Mouse (Mus musculus): ENCODE measurements around the gene Ptpn18. TPM values are rescaled to one million over a fixed set of nuclear protein-coding genes. Genes with fewer than 3 reads are reported as not detected.

The Ptpn18 gene
- total RNA-seq, 2 experiments from 2014 or later, result 2.6 to 3.1 TPM

DNA sequence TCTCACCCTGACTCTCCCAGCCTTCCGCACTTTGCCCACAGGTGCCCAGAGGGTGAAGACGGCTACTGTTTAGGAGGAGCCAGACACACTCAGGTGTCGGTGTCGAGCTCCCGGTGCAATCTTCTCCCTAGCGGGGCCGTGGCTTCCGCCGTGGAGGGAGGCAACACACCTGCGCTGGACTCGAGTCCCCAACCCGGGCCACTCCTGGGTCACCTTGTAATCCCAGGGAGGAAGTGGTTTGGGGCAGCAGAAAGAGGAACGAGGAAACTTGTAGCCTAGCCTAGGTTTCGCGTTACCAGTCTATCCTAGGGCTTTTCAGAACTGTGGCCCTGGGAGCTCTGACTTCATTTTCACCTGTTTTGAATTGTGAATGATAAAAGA is 489 bp downstream of the Ptpn18 start:
- DNase-seq, result no peak
- intact Hi-C loops (cut with DNase I; ENCODE audit: low total_unique reads), result no loop called here

DNA sequence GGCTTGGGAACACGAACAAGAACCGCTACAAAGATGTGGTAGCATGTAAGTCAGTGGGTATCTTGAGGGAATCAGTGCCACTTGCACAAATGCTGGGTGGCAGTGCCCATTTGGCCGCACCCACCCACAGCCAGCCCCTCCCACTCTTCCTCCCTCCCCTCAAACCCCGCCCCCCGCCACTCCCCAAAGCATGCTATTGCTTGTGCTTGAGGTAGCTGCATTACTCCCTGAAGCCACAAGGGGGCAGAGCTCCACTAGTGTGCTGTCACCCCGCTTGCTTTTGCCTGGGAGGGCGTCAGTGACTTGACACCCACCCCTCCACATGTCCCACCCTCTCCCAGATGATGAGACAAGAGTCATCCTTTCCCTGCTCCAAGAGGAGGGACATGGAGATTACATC is 3.2 kb downstream of the Ptpn18 start:
- DNase-seq, result peak; percentile 60
- intact Hi-C loops (cut with DNase I; ENCODE audit: low total_unique reads), result no loop called here

DNA sequence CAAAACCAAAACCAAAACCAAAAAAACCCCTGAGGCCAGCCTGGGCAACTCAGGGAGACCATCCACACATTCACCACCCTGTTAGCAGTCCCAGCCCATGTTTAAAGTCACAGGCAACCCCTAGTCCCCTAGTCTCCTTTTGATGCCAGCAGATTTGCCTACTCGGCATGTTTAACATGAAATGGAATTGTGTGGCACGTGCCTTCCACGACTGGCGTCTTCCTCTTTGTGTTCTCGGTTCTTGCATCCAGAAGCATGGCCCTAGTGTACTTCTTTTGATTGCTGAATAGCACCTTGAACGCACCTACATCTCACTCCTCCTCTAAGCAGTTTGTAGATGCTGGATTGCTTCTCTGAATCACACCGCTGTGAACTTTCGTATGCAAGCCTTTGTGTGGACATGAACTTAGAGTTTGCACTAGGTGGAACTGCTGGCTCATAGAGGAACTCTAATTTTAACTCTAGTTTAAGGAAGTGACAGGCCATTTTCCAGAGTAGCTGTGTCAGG is 4.8 kb downstream of the Ptpn18 start:
- no peak for DNase-seq
- intact Hi-C loops (cut with DNase I; ENCODE audit: low total_unique reads), result no loop called here

DNA sequence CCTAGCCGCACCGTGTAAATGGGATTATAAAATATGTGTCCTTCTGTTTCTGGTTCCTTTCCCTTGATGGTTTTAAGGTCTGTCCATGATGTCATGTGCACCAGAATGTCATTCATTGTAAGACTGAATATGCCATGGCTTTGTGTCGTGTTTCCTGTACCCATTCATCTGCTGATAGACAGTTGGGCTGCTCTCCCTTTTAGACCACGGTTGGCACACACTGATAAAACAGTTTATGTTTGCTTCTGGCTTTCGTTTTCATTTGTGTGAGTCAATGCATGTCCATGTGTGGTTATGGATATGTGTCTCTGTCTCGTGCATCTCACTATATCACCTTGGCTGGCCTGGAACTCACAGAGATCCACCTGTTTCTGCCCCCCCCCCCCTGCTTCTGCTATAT is 5.9 kb downstream of the Ptpn18 start:
- no peak for DNase-seq
- intact Hi-C loops (cut with DNase I; ENCODE audit: low total_unique reads), result no loop called here

DNA sequence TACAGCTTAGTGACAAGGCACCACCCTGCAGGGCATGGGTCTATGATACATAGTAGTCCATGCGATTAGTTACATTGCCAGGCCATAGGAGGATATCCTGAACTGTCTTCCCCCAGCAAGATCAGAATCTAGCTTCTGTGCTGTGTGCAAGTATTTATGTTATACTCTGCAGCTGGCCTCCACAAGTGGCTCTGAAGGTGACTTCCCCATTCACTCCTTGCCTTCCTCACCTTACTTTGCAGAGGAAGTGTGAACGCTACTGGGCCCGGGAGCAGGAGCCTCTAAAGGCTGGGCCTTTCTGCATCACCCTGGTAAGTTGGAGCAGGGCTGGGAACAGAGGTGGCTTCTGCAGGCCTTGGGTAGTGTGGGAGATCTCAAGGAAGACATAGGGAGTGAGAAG is 8.5 kb downstream of the Ptpn18 start:
- intact Hi-C loops (cut with DNase I; ENCODE audit: low total_unique reads), result no loop called here

DNA sequence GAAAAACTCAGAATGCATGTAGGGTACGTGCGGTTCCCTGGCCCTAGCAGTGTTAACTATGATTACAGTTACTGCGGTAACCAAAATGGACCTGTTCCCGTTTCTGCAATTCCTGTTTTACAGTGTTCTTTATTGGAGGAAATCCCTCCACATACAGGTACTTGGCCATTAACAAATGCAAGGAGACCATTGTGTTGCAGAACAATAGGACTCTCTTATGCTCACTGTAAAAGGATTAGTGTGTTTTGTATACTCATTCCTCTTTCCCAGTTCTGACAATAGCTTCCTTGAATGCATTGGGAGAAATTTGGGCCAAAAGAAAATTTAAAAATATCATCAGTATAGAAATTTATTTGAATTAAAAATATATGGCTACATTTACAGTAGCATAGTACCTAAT is 8.9 kb downstream of the Ptpn18 start:
- DNase-seq, result no peak
- intact Hi-C loops (cut with DNase I; ENCODE audit: low total_unique reads), result no loop called here

More for the DNA sequence above, 8.5 kb downstream of the Ptpn18 start:
- no peak for DNase-seq

DNA sequence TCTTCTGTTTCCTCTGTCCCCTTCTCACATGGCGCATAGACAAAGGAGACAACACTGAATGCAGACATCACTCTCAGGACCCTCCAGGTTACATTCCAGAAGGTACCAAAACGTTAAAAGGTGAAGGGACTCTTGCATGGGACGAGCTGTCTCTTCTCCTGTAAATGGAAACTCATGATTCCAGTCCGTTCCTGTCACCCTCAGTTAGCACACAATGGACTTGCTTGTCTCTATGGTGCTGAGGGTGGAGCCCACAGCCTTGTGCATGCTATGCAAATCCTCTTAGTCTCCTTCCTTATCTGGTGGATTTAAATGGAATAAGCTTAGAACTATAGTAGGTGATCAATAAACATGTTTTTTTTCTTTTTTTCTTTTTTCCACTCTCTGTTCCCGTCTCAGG is 10.2 kb downstream of the Ptpn18 start:
- no peak for DNase-seq
- intact Hi-C loops (cut with DNase I; ENCODE audit: low total_unique reads), result no loop called here

DNA sequence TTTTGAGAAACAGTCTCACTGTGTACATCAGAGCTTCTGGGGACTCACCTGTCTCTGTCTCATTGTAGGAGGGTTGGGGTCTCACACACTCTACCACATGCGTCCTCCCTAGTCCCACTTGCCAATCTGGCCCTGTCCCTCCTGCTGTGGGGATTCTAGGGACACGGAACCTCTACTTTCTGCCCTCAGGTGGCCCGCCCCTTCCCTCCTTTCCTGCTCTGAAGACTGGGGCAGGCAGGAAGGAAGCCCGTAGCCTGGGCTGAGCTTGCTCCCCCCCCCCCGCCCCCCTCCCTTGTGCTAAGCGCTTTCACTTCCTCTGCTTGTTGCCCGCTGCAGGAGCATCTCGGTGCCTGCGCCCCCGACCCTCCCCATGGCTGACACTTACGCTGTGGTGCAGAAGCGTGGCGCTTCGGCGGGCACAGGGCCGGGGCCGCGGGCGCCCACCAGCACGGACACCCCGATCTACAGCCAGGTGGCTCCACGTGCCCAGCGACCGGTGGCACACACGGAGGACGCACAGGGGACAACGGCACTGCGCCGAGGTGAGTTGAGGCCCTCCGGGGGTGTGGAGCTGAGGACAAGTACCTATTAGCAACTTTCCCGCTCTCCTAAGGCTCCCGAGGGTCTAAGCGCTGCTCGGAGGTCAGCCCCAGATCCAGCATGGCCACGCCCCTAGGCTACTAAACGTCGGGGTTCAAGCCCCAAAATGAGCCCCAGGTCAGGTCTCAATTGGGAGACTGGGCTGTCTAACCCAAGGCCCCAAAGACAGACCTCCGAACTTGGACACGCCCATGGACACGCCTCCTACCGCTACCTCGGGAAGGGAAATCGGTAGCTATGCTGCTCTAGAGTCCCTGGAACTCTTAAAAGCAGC is 13.1 kb downstream of the Ptpn18 start:
- DNase-seq, result peak; percentile 17
- intact Hi-C loops (cut with DNase I; ENCODE audit: low total_unique reads), result no loop called here

DNA sequence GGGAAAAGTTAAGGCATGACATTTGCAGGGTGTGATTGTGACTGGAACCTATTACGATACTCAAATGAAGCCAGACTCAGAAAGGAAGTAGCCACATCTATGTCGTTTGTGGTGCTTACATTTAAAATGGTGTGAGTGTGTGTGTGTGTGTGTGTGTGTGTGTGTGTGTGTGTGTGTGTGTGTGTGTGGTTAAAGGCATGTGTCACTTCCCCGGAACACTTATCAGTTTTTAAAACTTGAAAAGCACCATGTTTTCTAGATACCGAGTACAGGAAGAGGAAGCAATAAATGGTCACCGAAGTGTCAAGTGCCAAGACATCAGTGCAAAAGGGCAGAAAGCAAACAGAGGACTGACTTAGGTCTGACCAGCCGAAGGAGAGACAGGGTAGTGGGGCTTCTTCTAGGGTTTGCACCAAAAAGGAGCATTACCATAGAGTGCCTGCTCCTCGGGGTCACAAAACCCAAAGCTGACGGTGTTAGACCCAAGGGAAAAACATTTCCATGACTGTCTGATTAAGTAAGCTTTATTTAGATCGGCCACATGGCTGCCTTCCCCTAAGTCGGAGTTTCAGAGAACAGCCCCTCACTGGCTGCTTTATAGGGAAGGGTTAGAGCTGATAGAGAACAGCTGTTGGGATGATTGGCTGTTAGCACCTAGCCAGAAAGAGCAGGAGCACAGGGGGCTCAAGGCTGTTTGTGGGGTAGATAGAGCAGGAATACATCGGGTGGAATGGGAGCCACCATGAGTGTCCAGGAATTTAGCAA is 19.5 kb downstream of the Ptpn18 start:
- no peak for DNase-seq
- intact Hi-C loops (cut with DNase I; ENCODE audit: low total_unique reads), result no loop called here

DNA sequence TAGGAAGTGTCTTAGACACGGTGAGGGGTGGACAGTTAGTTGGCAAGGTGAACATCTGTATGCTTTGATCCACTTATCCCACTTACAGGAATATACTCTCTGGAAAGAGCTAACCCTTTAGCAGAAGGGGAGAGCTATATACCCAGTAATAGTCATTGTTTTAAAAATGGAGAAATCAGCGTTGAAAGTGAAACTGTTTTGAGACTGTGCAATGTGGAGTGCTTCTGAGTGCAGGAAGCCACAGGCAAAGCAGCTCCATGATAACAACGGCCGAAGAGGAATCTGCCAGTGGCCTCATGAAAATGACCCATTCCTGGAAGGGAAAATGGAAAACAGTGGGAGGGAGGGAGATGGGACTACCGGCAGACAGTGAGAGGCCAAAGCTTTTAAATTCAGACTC is 21.2 kb downstream of the Ptpn18 start:
- DNase-seq, result no peak
- intact Hi-C loops (cut with DNase I; ENCODE audit: low total_unique reads), result no loop called here

DNA sequence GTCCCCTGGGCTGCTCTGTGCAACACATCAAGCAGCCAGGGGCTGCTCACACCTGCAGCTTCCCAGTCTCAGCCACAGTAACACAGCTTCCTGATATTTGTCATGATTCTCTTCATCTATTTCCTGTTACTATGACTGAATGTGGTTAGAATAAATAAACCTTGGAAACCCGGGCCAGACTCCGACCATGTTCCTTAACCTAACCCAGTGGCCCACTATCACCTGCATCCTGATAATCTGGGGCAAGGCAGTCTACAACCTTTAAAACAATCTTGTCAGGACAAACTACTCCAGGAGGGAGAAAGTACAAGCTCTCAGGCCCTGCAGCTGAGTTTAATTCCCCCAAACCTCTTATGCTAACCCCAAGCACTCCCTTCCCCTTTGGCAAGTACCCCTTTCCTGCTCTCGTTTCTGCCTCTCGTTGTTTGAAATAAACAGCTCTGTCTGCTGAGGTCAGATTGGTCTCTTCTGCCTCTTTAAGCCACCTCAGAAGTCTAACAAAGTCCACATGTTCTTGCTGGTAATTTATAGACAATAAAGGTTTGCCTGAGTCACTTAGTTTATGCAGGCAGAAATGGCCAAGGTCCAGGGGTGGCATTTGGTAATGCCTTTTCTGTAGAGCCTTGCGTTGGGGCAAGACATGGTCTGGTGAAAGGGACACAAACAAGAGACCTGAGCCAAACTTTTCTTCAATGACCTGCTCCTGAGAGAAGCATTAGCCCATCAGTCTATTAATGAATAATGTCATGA is 22.5 kb downstream of the Ptpn18 start:
- intact Hi-C loops (cut with DNase I; ENCODE audit: low total_unique reads), result no loop called here
- DNase-seq, result no peak

DNA sequence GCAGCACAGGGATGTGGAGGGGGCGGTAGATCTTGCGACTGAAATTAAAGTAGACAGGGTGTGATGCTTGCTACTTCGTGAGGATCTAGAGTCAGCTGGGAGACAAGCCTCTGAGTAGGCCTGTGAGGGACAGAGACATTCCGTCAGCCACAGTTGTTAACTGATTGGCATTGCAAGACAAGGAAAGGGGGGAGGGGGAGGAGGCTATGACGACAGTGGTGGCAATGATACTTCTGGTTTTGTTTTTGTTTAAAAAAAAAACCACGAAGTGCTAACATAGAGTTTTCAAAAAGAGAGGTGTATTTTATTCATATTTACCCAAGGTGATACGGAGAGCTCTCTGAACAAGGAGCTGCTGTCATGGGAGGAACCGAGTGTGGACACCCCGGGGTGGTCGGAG is 24.9 kb downstream of the Ptpn18 start:
- DNase-seq, result no peak
- intact Hi-C loops (cut with DNase I; ENCODE audit: low total_unique reads), result no loop called here

DNA sequence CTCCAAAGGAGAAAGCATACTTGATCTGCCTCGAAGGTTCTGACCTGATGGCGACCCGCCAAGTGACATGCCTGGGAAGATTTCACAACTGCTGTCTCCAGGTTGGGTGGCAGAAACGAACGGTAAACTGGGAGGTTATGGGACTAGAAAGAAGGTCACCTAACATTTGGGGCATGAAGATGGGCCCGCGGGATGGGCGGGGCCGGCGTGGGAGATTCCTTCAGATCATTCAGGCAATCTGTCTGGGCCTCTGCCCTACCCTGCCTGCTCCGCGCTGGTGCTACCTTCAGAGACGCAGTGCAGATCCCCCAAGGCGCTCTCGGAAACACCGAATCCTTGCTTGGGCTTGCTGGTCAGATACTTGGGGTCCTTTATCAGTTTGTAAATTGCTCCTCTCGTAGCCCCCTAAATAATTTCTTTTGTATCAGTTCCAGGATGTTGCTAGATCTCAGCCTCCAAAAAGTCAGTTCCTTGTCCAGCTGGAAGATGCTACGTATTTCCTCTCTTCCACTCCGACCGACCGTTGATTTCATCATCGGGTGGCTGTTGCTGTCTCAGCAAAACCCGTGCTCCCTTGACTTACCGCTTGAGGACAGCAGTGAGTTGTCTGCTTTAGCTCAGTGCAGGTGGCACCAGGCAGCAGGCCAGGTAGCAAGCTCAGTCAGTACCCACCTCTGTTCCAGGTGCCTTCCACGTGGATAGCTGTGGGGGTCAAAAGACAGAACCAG is 26.1 kb downstream of the Ptpn18 start:
- intact Hi-C loops (cut with DNase I; ENCODE audit: low total_unique reads), result no loop called here
- no peak for DNase-seq

DNA sequence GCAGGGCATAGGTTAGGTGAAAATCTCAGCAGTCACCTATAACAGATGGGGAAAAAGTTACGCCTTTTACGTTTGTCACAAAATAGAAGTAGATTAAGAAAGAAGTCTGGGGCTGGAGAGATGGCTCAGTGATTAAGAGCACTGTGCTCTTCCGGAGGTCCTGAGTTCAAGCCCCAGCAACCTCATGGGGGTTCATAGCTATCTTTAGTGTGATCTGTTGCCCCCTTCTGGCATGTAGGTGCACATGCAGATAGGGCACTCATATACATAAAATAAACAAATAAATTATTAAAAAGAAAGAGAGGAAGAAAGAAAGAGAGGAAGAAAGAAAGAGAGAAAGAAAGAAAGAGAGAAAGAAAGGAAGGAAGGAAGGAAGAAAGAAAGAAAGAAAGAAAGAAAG is 27.8 kb downstream of the Ptpn18 start:
- DNase-seq, result no peak
- intact Hi-C loops (cut with DNase I; ENCODE audit: low total_unique reads), result no loop called here

DNA sequence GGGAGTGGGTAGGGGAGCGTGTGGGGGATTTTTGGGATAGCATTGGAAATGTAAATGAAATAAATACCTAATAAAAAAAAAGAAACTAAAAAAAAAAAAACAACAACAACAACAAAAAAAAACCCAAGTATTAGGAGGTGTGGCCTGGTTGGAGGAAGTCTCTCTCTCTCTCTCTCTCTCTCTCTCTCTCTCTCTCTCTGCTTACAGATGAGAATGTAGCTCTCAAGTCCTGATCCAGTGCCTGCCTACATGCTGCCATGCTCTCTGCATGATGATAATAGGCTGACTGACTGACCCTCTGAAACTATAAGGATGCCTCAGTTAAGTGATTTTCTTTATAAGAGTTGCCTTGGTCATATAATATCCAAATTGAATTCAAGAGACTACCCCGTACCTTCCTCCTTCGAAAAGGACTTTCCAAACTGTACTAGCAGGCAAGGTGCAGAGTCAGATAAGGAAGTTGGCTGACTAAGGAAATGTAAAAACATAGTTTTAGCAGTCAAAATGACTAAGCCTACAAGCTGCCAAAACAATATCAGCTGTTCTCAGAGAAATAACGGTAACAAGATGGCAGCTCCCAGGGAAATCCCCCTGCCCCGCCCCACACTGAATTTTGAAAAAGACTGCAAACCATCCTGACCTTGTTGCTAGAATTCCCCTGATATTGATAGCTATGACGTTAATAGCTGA is 30.4 kb downstream of the Ptpn18 start:
- intact Hi-C loops (cut with DNase I; ENCODE audit: low total_unique reads), result no loop called here
- DNase-seq, result no peak

DNA sequence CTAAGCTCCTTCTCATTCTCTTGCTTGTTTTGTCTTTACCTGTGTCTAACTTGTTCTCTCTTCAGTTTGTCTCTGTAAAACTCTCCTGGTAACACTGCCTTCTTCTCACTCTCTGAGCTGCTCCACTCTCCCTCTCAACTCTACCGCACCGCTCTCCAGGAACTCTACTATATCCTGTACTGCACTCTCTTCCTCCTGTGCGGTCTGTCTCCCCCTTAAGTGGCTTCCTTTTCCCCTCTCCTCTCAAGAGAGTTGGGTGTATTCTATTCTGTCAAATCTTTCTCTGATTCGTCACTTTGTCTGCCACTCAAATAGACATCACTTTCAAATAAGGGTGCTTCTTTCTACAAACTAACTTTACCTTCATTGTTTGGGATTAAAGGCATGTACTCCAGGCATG is 31.9 kb downstream of the Ptpn18 start:
- intact Hi-C loops (cut with DNase I; ENCODE audit: low total_unique reads), result no loop called here
- DNase-seq, result no peak

DNA sequence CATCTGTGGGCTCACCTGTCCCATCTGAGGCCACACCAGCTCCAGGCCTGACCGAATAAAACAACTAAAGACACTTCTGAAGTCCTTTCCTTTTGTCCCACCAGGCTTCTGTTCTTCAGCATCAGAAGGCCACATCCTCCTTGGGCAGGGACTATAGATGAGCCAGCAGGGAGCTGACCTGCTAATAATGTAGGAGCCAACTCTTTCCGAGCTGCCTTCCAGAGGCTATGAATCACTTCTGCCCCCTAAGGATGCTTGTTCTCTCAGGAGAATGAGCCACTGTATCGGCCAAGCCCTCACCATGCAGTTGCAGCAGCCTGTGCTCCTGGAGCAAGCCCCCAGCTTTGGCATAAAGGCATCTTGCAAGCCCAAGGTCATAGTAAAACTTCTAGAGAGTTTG is 43.4 kb downstream of the Ptpn18 start:
- intact Hi-C loops (cut with DNase I; ENCODE audit: low total_unique reads), result no loop called here
- DNase-seq, result no peak

DNA sequence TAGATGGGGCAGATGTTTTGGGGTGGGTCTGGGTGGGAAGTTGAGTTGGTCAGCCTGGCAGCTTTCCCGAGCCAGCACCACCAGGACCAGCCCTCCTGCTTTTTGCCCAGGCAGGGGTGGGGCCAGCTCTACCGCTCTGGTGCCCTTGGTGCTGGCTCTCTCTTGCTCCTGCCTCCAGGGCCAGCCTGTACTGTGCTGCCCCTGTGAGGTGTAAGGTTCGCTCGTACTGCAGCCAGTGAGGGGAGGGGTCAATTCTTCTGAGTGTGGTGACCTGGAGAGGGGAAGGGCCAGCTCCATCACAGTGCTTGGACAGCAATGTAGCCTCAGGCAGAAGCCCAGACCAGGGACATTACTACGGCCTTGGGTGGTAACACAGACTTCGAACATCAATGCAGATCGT is 45.7 kb downstream of the Ptpn18 start:
- DNase-seq, result no peak
- intact Hi-C loops (cut with DNase I; ENCODE audit: low total_unique reads), result no loop called here

DNA sequence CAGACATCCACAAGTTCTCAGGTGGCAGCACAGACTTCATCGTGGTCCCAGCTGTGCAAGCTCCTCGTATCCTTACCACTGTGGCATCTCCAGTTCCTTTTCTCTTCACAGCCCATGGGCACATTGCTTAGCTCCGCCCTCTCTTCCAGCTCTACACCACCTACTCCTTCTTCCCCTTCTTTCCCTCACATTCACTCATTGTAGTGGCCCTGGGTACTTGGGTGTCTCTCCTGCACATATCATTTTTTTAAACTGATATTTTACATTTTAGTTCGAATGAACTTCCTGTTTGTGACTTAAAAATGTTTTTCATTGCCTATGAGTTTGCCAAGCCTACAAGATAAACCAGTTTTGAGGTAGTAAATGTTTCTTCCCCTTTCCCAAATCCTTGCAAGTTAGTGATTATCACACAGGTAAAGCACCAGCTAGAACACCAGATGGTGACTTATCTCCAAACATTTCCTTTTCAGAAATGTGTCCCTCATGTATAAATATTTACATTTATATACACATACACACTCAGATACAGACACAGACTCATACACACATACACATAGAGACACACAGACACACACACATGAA is 46.5 kb downstream of the Ptpn18 start:
- intact Hi-C loops (cut with DNase I; ENCODE audit: low total_unique reads), result no loop called here
- no peak for DNase-seq
